Mouse (Mus musculus) spleen, embryonic (tissue): ENCODE results near the gene Dusp10.

Experiments
- CTCF ChIA-PET: fragments of 350-600 bp; sonication (Branson Sonifier 250); formaldehyde crosslinking; loops from one replicate; lab custom pipeline; 2022; lab: Charles Lee

Dusp10 gene

GRCm38 (mm10) chr1:184052331-184052730 lies 39.2 kb downstream of the Dusp10 start:
- CTCF ChIA-PET: no interaction called here

GRCm38 (mm10) chr1:184053141-184053540 lies 40.0 kb downstream of the Dusp10 start:
- CTCF ChIA-PET: interaction anchor here (0.7 kb wide), 1 partner anchor 11 kb away, joined by 3 read pairs; no protein-coding TSS in a partner anchor

GRCm38 (mm10) chr1:184053711-184054110 lies 40.6 kb downstream of the Dusp10 start:
- CTCF ChIA-PET: no interaction called here

GRCm38 (mm10) chr1:184054176-184054575 lies 41.1 kb downstream of the Dusp10 start:
- CTCF ChIA-PET: no interaction called here

- CTCF ChIA-PET: no interaction called here
These were observed 45.1 kb downstream of the Dusp10 start for GRCm38 (mm10) chr1:184058206-184058605.

- CTCF ChIA-PET: no interaction called here
These were observed 46.7 kb downstream of the Dusp10 start for GRCm38 (mm10) chr1:184059814-184060213.

- CTCF ChIA-PET: no interaction called here
These were observed 47.3 kb downstream of the Dusp10 start for GRCm38 (mm10) chr1:184060381-184060780.

- CTCF ChIA-PET: no interaction called here
These were observed 48.0 kb downstream of the Dusp10 start for GRCm38 (mm10) chr1:184060828-184061734.

GRCm38 (mm10) chr1:184061901-184062300 lies 48.8 kb downstream of the Dusp10 start:
- CTCF ChIA-PET: no interaction called here

- CTCF ChIA-PET: interaction anchor here (0.6 kb wide), 1 partner anchor 11 kb away, joined by 3 read pairs; no protein-coding TSS in a partner anchor
These were observed 51.2 kb downstream of the Dusp10 start for GRCm38 (mm10) chr1:184064306-184064705.

GRCm38 (mm10) chr1:184065589-184066361 lies 52.7 kb downstream of the Dusp10 start:
- CTCF ChIA-PET: no interaction called here

- CTCF ChIA-PET: no interaction called here
These were observed 53.6 kb downstream of the Dusp10 start for GRCm38 (mm10) chr1:184066460-184067287.

GRCm38 (mm10) chr1:184067704-184068558 lies 54.8 kb downstream of the Dusp10 start:
- CTCF ChIA-PET: no interaction called here

GRCm38 (mm10) chr1:184068971-184069370 lies 55.9 kb downstream of the Dusp10 start:
- CTCF ChIA-PET: interaction anchor here (0.6 kb wide), 1 partner anchor 156 kb away, joined by 3 read pairs; no protein-coding TSS in a partner anchor

GRCm38 (mm10) chr1:184076065-184076464 lies 63.0 kb downstream of the Dusp10 start:
- CTCF ChIA-PET: no interaction called here

GRCm38 (mm10) chr1:184076756-184077155 lies 63.7 kb downstream of the Dusp10 start:
- CTCF ChIA-PET: no interaction called here

GRCm38 (mm10) chr1:184079304-184079703 lies 66.2 kb downstream of the Dusp10 start:
- CTCF ChIA-PET: no interaction called here

GRCm38 (mm10) chr1:184082661-184083060 lies 69.6 kb downstream of the Dusp10 start:
- CTCF ChIA-PET: no interaction called here

- CTCF ChIA-PET: no interaction called here
These were observed 70.1 kb downstream of the Dusp10 start for GRCm38 (mm10) chr1:184083166-184083565.

- CTCF ChIA-PET: no interaction called here
These were observed 71.9 kb downstream of the Dusp10 start for GRCm38 (mm10) chr1:184084961-184085360.
